Mouse (Mus musculus): ENCODE measurements at regions not wholly inside any gene's neighbourhood (a gene's known extent, or its start where the extent isn't known, plus 50 kb on each side); places are given as distances from the start of the nearest gene placed in this dataset.

DNA sequence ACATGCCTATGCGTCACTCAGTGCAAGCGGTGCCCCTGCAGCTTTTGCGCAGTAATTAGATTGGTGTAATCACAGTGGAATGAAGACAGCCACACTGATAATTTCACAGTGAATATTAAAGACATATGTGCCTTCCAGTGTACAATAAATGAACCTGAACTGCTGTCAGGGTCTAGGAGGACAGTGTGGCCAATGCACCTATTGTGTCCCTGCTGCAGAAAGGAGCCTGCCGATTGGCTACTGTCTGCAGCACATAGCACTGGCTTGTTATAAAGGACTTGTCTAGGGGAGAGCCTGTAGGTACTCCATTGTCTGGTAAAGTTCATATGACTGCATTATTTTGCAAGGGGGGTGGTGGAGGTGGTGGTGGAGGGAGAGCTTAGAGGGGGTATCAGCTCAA, 222.5 kb downstream of the Usp25 start:
- TF ChIP-seq CTCF (IDR thresholded peaks at IDR 0.05; ENCODE audit: insufficient read depth, low read length) = no peak
- TF ChIP-seq POLR2A (IDR thresholded peaks at IDR 0.05; ENCODE audit: borderline replicate concordance, extremely low read depth, low read depth, low read length) = no peak

All from lung, adult 2 months (tissue).